Mouse (Mus musculus) left cerebral cortex, postnatal 10 days (tissue): ENCODE results near the gene Tmem110. TPM values are rescaled to one million over a fixed set of nuclear protein-coding genes. Genes with fewer than 3 reads are reported as not detected.

Experiments
- total RNA-seq, 2 experiments: library from RNA; stranded (reverse); gene quantifications; 2 replicates each; pipeline ENCODE4 v1.2.3; 2021

Tmem110 gene
- total RNA-seq, 2 experiments from 2014 or later: 22.6 to 24.3 TPM

Other genes with a start within 250 kb of the Tmem110 start
- gene Prkcd, start 199.4 kb upstream of the Tmem110 start, total RNA-seq: 10 to 100 TPM; 17.1 to 19.4 TPM
- 10 to 100 TPM; 11.0 to 12.0 TPM for gene Rft1, start 171.2 kb upstream of the Tmem110 start, total RNA-seq
- 10 to 100 TPM; 26.7 TPM for gene Sfmbt1, start 110.7 kb upstream of the Tmem110 start, total RNA-seq
- gene Mustn1, start 53.6 kb downstream of the Tmem110 start, total RNA-seq: 1 to 10 TPM; 2.2 to 2.8 TPM
- gene Itih4, start 60.9 kb downstream of the Tmem110 start, total RNA-seq: under 1 TPM in 1 of 2 experiments, not detected in 1; 0.32 TPM
- 1 to 10 TPM; 6.3 to 7.6 TPM for gene Itih3, start 98.2 kb downstream of the Tmem110 start, total RNA-seq
- gene Itih1, start 117.7 kb downstream of the Tmem110 start, total RNA-seq: not detected
- gene Nek4, start 125.8 kb downstream of the Tmem110 start, total RNA-seq: 10 to 100 TPM; 12.8 to 14.4 TPM
- gene Glt8d1, start 175.8 kb downstream of the Tmem110 start, total RNA-seq: 10 to 100 TPM; 33.9 to 37.1 TPM
- gene Spcs1, start 176.1 kb downstream of the Tmem110 start, total RNA-seq: 100 to 1,000 TPM; 176 to 187 TPM
- gene Pbrm1, start 193.5 kb downstream of the Tmem110 start, total RNA-seq: 10 to 100 TPM; 66.7 to 72.3 TPM
- 10 to 100 TPM; 46.0 to 60.3 TPM for gene Gnl3, start 193.6 kb downstream of the Tmem110 start, total RNA-seq